Mouse (Mus musculus) splenic B cell, adult 2 months (primary cell): ENCODE measurements at regions not wholly inside any gene's neighbourhood (a gene's known extent, or its start where the extent isn't known, plus 50 kb on each side); places are given as distances from the start of the nearest gene placed in this dataset.

Source experiments
- DNase-seq: peaks from one replicate; pipeline ENCODE4 v3.0.0-alpha.2; 2011; ENCODE audit warnings: low read depth, low spot score
- H3K27me3 ChIP-seq: 2 replicates; pipeline ENCODE4 v1.6.1; 2012; ENCODE audit warnings: mild to moderate bottlenecking, low read length, moderate library complexity, mixed read lengths; ENCODE audit not compliant: control insufficient read depth, poor library complexity, insufficient read depth, severe bottlenecking
- H3K36me3 ChIP-seq: 2 replicates; pipeline ENCODE4 v1.6.1; 2012; ENCODE audit warnings: mild to moderate bottlenecking, low read length, moderate library complexity, mixed read lengths; ENCODE audit not compliant: control insufficient read depth, poor library complexity, insufficient read depth, severe bottlenecking

- DNase-seq = no peak
- Histone ChIP-seq H3K27me3 (no peaks in the 10 kb centered on the region), H3K36me3 (no peaks in the 10 kb centered on the region)
These were observed 309.1 kb upstream of the Brinp3 start for GRCm38 (mm10) chr1:146185444-146185843.

DNA sequence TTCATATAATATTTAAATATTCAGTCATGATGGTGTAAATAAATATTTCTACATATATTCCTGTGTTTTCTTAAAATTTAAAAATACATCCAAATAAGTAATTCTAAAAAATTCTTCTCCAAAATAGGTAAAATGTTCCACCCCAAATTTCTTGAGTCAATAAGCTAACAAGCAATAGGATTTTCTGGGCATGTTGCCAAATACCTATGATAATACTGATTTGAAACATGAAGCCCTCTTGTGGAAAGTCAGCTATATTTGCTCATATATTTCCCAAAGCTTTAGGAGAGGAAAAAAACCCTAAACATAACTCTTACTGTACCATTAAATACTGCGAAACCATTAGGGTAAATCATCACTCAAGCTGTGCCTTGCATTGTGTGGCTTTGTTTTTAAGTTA is 282.9 kb upstream of the Brinp3 start:
- Histone ChIP-seq H3K36me3 (no peaks in the 10 kb centered on the region), H3K27me3 (no peaks in the 10 kb centered on the region)
- DNase-seq = no peak

DNA sequence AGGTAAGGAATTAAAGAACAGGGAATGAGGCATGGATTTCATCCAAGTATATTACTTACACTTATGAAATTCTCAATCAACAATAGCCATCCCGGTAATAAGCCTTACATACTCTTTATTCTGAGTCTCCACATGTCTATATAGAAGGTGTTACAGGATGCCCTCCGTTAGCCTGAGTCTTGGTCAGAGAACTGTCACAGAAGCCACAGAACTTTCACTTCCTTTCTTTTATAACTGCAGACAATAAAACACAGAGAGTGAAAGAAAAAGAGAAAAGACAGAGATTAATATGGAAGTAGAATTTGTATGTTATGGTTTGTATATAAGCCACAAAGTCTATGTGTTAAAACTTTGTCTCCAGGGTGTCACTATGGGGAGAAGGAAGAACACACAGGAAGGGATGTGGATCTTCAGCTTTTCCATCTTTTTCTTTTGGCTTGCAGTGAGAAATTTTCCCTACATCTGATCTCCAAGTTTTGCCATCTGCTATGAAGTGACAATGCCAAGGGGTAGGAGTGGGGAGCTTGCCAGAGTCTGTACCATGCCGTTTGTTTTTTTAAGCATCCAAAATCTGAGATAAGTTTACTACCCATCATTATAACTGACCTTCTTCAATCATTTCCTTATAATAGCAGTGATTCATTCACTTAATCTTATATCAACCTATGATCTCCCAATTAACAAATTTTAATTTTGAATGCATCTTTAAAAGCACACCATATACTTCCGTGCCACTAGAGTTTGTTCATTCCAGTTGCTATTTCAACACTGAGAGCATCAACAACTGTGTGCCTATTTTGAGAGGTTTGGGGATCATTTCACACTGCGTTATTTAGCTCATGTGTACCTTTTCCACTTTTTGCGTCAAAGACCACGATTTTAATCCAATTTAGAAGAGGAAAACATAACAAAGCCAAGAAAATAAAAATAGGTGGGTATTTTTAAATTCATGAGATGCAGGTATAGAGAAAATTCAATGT is 262.8 kb upstream of the Brinp3 start:
- Histone ChIP-seq H3K36me3 (no peaks in the 10 kb centered on the region), H3K27me3 (no peaks in the 10 kb centered on the region)
- peak; percentile 30 for DNase-seq

- no peak for DNase-seq
- Histone ChIP-seq H3K36me3 (no peaks in the 10 kb centered on the region), H3K27me3 (no peaks in the 10 kb centered on the region)
These were observed 234.2 kb upstream of the Brinp3 start for GRCm38 (mm10) chr1:146260400-146260799.

- H3K36me3 ChIP-seq = no peaks in the 10 kb centered on the region
- H3K27me3 ChIP-seq = no peaks in the 10 kb centered on the region
- DNase-seq = no peak
These were observed 195.5 kb upstream of the Brinp3 start for GRCm38 (mm10) chr1:146299031-146299430.

GRCm38 (mm10) chr1:146312547-146312946 is 182.0 kb upstream of the Brinp3 start:
- Histone ChIP-seq H3K27me3 (no peaks in the 10 kb centered on the region), H3K36me3 (no peaks in the 10 kb centered on the region)
- no peak for DNase-seq

DNA sequence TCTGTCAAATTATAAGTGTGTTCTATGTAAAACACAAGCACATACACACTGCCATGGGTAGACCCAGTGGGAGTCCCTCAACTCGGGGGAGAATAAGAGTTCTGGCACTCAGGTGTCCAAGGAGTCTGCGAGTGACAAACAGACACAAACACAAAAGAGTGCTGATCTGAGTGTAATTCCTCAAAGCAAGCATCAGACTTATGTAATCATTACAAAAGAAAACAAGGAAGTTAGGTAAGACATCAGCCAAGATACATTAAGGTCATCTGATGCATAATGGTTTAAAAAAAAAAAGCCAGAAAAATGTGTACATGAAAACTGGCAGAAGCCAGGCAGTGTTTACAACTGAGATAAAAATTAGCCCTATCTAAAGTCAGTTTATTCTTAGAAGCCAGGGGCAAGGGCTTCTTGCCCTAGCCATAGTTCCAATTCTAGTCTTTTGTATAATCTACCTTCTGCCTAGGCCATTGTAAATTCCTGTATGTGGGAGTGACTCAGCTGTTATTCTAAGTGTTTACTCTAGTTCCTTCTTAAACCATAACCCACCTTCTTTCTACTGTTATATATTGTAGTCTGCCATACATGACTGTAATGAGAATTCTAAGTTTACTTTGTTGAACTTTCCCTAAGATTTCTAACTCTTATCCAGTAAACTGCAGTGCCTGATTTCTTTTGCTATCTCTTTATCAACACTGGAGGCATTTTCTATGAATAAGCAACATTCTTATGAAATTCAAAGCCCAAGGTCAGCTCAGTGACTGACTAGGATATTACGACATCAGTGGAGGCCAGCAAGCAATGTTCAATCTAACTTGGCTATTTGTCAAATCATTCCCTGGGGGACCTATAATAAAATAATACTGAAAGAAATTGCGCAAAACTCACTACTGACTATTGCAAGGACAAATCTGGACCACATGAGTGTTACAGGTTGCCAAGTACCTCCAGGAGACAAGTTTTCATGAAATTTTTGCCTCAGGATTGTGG is 178.1 kb upstream of the Brinp3 start:
- Histone ChIP-seq H3K36me3 (no peaks in the 10 kb centered on the region), H3K27me3 (no peaks in the 10 kb centered on the region)
- DNase-seq = no peak

DNA sequence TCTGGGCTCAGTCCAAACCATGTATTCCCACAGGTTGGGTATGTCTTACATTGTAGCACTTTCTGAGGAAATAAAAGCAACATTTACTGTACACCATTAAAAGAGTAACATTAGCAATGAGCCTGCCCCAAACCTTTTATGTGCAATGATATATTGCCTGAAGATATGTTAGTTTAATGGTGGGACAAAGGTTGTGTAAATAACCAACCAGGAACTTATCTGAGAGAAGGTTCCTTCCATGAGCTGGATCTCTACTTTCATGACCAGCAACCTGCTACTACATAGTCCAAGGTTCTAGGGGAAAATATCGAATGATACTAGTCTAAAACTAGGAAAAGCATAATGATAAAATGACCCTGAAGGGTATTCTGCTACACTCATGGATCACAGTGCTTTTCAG is 172.5 kb upstream of the Brinp3 start:
- DNase-seq = no peak
- Histone ChIP-seq H3K27me3 (no peaks in the 10 kb centered on the region), H3K36me3 (no peaks in the 10 kb centered on the region)

DNA sequence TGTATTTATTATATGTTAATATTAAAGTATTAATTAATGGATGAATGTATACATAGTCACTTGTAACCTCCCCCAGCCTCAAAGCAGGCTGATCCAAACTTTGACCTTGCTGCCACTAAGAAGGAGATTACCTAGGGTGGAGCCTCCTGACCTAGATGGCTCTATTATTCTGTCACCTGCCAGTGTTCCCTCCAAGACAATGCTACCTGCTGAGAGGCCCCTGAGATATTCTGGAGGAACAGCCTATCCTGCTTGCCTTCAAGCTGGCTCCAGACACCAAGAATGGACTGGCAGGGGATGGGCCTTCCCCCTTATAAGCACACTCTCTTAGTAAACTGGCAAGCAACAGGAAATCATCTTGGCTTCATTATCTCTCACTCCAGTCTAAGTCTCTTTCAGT is 171.7 kb upstream of the Brinp3 start:
- H3K27me3 ChIP-seq = no peaks in the 10 kb centered on the region

DNA sequence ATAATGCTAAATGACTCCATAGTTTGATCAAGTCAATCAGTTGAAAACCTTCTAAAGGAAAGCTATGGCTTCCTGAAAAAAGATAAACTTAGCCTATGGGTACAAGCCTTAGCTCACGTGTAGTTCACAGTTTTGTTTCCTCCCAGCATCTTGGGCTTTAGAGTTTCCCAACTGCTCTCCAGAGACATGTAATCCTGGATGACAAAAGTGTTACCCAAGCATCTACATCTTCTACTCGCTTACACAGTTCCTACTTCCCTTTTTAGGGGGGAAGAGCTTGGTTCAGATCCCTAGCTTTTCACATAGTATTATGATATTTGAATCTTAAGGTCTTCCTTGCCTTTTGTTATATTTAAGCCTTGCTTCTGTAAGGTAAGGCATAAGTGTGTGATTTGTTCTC is 157.5 kb upstream of the Brinp3 start:
- Histone ChIP-seq H3K36me3 (no peaks in the 10 kb centered on the region), H3K27me3 (no peaks in the 10 kb centered on the region)
- DNase-seq = no peak

More for the DNA sequence above, 171.7 kb upstream of the Brinp3 start:
- H3K36me3 ChIP-seq = no peaks in the 10 kb centered on the region
- no peak for DNase-seq

GRCm38 (mm10) chr1:146356964-146357363 is 137.6 kb upstream of the Brinp3 start:
- DNase-seq = no peak
- H3K27me3 ChIP-seq = no peaks in the 10 kb centered on the region
- H3K36me3 ChIP-seq = no peaks in the 10 kb centered on the region

GRCm38 (mm10) chr1:146358301-146358700 is 136.3 kb upstream of the Brinp3 start:
- no peaks in the 10 kb centered on the region for H3K27me3 ChIP-seq
- no peaks in the 10 kb centered on the region for H3K36me3 ChIP-seq
- DNase-seq = no peak

GRCm38 (mm10) chr1:146359632-146360031 is 134.9 kb upstream of the Brinp3 start:
- Histone ChIP-seq H3K36me3 (no peaks in the 10 kb centered on the region), H3K27me3 (no peaks in the 10 kb centered on the region)
- no peak for DNase-seq

DNA sequence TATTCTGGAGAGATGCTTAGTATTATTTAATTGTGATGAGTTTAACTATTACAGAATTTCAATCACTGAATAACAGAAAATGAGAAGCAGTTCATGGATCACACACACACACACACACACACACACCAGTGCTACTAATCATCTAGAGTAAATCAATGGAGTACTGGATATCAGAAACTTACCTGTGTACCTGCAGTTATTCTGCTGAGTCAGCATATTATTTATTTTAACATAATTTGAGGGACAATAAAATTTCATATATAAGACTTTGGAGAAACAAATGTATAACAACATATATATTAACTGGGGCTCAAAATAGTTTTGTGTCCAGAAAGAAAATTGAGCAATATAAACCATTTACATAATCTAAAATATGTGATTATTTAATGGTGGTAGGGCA is 134.4 kb upstream of the Brinp3 start:
- Histone ChIP-seq H3K27me3 (no peaks in the 10 kb centered on the region), H3K36me3 (no peaks in the 10 kb centered on the region)
- DNase-seq = no peak

GRCm38 (mm10) chr1:146363777-146364176 is 130.8 kb upstream of the Brinp3 start:
- Histone ChIP-seq H3K36me3 (no peaks in the 10 kb centered on the region), H3K27me3 (no peaks in the 10 kb centered on the region)
- no peak for DNase-seq
